Mouse (Mus musculus) heart, postnatal 0 days (tissue): ENCODE results near the gene Lrrc4.

Experiments
- CTCF ChIP-seq: IDR thresholded peaks from 2 replicates; pipeline ENCODE4 v1.5.1; 2016; ENCODE audit warnings: antibody characterized with exemption, control low read depth, low read depth
- EP300 ChIP-seq: IDR thresholded peaks from 2 replicates; pipeline ENCODE4 v1.6.1; 2016; ENCODE audit warnings: antibody characterized with exemption, low read depth

DNA sequence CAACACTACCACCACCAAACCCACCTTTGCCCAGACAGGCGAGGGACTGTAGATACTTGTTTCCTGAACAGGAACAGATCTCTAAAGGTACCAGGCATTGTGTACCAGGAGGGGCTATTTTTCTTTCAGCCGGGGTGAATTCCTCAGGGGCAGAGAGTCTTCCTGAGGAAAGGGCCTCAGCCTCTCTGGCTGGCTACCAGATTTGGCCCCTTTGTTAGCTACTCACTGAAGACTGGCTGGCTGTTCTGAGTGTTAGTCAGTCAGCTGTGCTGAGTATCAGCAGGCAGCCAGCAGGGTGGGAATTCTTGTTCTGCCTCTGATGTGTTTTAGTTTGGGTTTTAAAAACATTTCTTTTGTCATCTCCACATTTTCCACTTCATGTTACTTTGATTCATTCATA lies 198.4 kb downstream of the Lrrc4 start:
- TF ChIP-seq CTCF, result no peak
- no peak for TF ChIP-seq EP300
